Mouse (Mus musculus) liver, embryonic 12.5 days (tissue): ENCODE results near the gene Nms. TPM values are rescaled to one million over a fixed set of nuclear protein-coding genes. Genes with fewer than 3 reads are reported as not detected.

Source experiments
- ATAC-seq: fragments of 200-750 bp; cut with Nextera tagmentation; 2 replicates; pipeline ENCODE4 v1.8.0; 2017; ENCODE audit warnings: moderate number of reproducible peaks, mild to moderate bottlenecking, moderate library complexity
- H3K27ac ChIP-seq: fragments of 300-500 bp; sonication (generic); 2 replicates; pipeline ENCODE4 v1.5.1; 2016; ENCODE audit warnings: mild to moderate bottlenecking
- H3K27me3 ChIP-seq: fragments of 300-500 bp; sonication (generic); replicated peaks from 2 replicates; pipeline ENCODE4 v1.6.1; 2016; ENCODE audit warnings: mild to moderate bottlenecking, moderate library complexity
- H3K36me3 ChIP-seq: fragments of 300-500 bp; sonication (generic); 2 replicates; pipeline ENCODE4 v1.6.1; 2016; ENCODE audit warnings: mild to moderate bottlenecking, moderate library complexity
- H3K4me1 ChIP-seq: fragments of 300-500 bp; sonication (generic); 2 replicates; pipeline ENCODE4 v1.6.1; 2016
- H3K4me2 ChIP-seq: fragments of 300-500 bp; sonication (generic); 2 replicates; pipeline ENCODE4 v1.6.1; 2016; ENCODE audit warnings: mild to moderate bottlenecking, moderate library complexity
- H3K4me3 ChIP-seq: fragments of 300-500 bp; sonication (generic); 2 replicates; pipeline ENCODE4 v1.5.1; 2016; ENCODE audit warnings: mild to moderate bottlenecking, moderate library complexity
- H3K9ac ChIP-seq: fragments of 300-500 bp; sonication (generic); 2 replicates; pipeline ENCODE4 v1.6.1; 2016; ENCODE audit warnings: mild to moderate bottlenecking, moderate library complexity
- H3K9me3 ChIP-seq: fragments of 300-500 bp; sonication (generic); replicated peaks from 2 replicates; pipeline ENCODE4 v1.6.1; 2016; ENCODE audit warnings: mild to moderate bottlenecking, moderate library complexity
- WGBS: fragments of 180-500 bp; shearing (Covaris S2); methylation state at CpG from one replicate; pipeline ENCODE4 v1.1.7; 2016; ENCODE audit not compliant: insufficient replicate concordance; 5-methylcytosine and 5-hydroxymethylcytosine counted together
- polyA plus RNA-seq: library from polyadenylated mRNA; unstranded; fragments of >200 nt; fragmentation: Nextera tagmentation; extraction: Ambion mirVana; gene quantifications from 2 replicates; pipeline ENCODE4 v1.2.1, GENCODE M21; 2016

Gene Nms
- polyA plus RNA-seq, 1 experiment from 2014 or later, result not detected

DNA sequence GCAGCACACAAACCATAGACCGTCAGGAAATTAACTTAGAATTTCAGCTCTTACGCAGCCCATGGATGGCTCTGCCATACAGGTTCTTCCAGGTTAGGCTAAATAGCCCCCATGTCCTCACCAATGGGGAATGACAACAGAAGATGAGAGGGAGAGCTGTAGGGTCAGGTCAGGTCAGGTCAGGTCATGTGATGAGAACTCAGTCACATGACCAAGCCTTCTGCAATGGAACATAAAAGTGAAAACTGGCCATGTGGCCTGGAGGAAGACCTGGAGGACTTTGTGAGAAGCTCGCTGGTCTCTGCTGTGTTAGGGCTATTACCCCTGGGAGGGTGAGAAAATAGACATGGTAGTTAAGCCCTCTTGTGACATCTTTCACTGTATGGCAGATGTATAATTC is 17.5 kb downstream of the Nms start:
- Histone ChIP-seq H3K36me3 (no peaks in the 10 kb centered on the region), H3K27ac (no peak overlapping the region), H3K9me3 (no peaks in the 10 kb centered on the region), H3K27me3 (no peaks in the 10 kb centered on the region), H3K4me3 (no peak overlapping the region), H3K4me1 (no peaks in the 10 kb centered on the region), H3K9ac (no peak overlapping the region), H3K4me2 (no peak overlapping the region)
- ATAC-seq, result no peak
- WGBS, result 75% methylated on average over 3 of the region's 3 CpGs

DNA sequence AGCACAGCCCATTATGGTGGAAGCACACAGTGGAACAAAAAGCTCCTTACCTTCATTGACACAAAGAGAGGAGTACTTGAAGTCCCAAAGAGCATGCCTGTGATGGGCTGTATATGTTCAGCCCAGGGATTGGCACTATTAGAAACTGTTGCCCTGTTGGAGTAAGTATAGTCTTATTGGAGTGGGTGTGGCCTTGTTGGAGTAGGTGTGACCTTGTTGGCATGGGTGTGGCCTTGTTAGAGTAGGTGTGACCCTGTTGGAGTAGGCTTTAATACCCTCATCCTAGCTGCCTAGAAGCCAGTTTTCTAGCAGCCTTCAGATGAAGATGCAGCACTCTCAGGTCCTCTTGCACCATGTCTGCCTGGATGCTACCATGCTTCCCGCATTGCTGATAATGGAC is 30.2 kb downstream of the Nms start:
- Histone ChIP-seq H3K36me3 (no peaks in the 10 kb centered on the region), H3K27ac (no peak overlapping the region), H3K27me3 (no peaks in the 10 kb centered on the region), H3K4me3 (no peak overlapping the region), H3K4me2 (no peak overlapping the region), H3K4me1 (no peaks in the 10 kb centered on the region), H3K9me3 (no peaks in the 10 kb centered on the region), H3K9ac (no peak overlapping the region)
- WGBS, result 77% methylated on average over 1 of the region's 1 CpGs
- ATAC-seq, result no peak

DNA sequence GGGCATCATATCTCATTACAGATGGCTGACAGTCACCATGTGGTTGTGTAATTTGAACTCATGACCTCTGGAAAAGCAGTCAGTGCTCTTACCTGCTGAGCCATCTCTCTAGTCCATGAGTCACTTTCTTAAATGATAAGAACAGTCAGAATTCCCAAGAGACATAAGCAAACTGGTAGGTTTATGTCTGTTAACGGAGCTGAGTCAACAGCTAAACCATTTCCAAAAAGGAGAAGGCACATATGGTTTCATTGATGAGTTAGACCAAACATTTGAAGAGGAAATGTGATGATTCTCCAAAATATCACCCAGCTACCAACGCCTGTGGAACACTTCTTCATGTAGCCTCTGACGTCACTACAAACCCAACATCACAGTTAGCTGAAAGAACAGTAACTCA is 32.8 kb downstream of the Nms start:
- Histone ChIP-seq H3K27ac (no peak overlapping the region), H3K4me2 (no peak overlapping the region), H3K9me3 (no peaks in the 10 kb centered on the region), H3K27me3 (no peaks in the 10 kb centered on the region), H3K9ac (no peak overlapping the region), H3K4me1 (no peaks in the 10 kb centered on the region), H3K36me3 (no peaks in the 10 kb centered on the region), H3K4me3 (no peak overlapping the region)
- WGBS, result 66% methylated on average over 3 of the region's 3 CpGs
- ATAC-seq, result no peak

DNA sequence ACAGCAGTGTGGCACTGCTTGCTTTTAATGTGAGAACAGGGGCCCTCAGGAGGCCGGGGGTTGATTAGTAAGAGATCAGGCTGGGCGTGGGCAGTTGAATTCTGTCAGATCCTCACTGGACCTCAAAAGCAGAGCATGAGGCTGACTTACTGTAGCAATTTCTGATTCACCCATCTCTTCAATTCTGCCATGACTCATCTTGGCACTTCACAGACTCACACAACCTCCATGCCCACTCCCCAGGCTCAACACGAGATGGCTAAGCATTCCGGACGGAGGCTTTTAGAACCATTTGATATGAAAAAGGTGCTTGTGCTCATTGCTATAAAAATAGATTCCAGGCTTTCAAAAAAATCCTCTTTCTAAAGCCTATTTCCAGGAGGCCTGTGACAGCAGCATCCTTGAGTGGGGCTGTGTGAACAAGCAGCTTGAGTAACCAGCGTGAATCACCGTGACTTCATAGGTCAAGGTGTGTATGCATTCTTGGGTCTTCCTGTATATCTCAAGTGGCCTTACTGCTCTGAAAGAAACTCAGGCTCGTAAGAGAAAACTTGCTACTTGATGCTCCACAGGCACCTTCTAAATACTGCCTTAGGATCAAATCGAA is 34.1 kb downstream of the Nms start:
- H3K4me3 ChIP-seq, result no peak overlapping the region
- no peaks in the 10 kb centered on the region for H3K36me3 ChIP-seq
- no peak overlapping the region for H3K9ac ChIP-seq
- no peaks in the 10 kb centered on the region for H3K9me3 ChIP-seq
- H3K4me1 ChIP-seq, result no peaks in the 10 kb centered on the region
- H3K27me3 ChIP-seq, result no peaks in the 10 kb centered on the region
- ATAC-seq, result no peak
- 70% methylated on average over 9 of the region's 9 CpGs for WGBS
- H3K4me2 ChIP-seq, result no peak overlapping the region
- H3K27ac ChIP-seq, result no peak overlapping the region

DNA sequence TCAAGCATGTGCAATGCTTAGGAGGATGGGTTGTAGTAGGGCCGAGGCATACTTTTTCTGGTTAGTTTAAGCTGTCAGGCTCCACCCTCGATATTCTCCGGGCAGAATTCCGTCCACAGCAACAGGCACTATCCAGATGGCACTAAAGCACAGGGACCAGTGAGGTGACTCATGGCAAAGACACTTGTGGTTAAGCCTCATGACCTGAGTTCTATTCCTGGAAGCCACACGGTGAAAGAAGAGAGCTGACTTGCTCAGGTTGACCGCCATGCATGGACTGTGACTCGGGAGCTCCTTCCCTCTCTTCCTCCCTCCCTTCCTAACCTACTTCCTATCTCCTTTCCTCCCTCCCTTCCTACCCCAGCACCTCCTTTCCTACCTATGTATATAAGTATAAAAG is 41.0 kb downstream of the Nms start:
- Histone ChIP-seq H3K9ac (no peak overlapping the region), H3K27ac (no peak overlapping the region), H3K4me3 (no peak overlapping the region), H3K4me1 (no peaks in the 10 kb centered on the region), H3K36me3 (no peaks in the 10 kb centered on the region), H3K4me2 (no peak overlapping the region), H3K9me3 (no peaks in the 10 kb centered on the region), H3K27me3 (no peaks in the 10 kb centered on the region)
- WGBS, result 58% methylated on average over 7 of the region's 7 CpGs
- no peak for ATAC-seq

DNA sequence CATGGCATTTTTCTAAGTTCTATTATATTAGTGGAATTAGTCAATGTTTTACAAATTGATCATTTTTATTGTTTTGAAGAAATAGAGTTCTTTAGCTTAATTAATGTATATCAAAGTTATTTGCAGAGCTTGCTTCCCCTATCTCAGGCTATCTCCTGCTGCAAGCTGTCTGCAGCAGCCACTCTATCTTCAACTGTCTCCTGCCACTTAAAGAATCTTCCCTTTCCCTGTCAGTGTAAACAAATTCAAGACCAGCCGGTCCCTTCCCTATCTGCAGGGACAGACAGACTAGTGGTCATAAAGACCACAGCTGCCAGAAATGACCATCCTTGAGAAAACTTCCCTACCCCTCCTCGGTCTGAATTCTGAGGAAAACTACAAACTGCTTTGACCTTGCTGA is 44.9 kb downstream of the Nms start:
- Histone ChIP-seq H3K36me3 (no peaks in the 10 kb centered on the region), H3K9ac (no peak overlapping the region), H3K4me1 (peaks cover 14% of the 10 kb centered on the region), H3K4me3 (no peak overlapping the region), H3K27ac (no peak overlapping the region), H3K27me3 (no peaks in the 10 kb centered on the region), H3K4me2 (no peak overlapping the region), H3K9me3 (no peaks in the 10 kb centered on the region)
- no peak for ATAC-seq
- 15% methylated on average over 2 of the region's 2 CpGs for WGBS

DNA sequence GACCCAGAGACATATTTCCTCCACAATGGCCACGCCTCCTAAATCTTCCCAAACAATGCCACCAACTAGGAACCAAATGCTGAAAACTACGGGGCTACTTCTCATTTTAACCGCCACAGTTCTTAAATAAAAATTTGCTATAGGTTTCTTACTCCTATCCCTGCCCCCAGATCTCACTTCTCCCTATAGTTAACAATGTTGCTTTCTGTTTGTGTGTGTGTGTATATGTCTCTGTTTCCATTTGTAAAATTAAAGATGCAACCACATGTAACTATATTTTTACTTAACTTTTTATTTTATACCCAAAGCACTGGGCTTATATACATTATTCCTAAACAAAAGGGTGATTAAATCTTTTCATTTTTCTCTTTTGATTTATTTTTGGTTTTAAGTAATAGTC is 46.4 kb downstream of the Nms start, which contains the start of gene Pdcl3:
Gene Pdcl3 (plus strand): TSS at position 301 of the 400 bp plus-strand sequence.
- H3K27me3 ChIP-seq, result no peaks in the 10 kb centered on the region
- no peak for ATAC-seq
- 83% methylated on average over 3 of the region's 3 CpGs for WGBS
- H3K9ac ChIP-seq, result no peak within 1 kb of the TSS
- no peak within 1 kb of the TSS for H3K4me2 ChIP-seq
- H3K4me3 ChIP-seq, result no peak within 1 kb of the TSS
- no peaks in the 10 kb centered on the region for H3K36me3 ChIP-seq
- no peak within 1 kb of the TSS for H3K27ac ChIP-seq
- H3K4me1 ChIP-seq, result peaks cover 18% of the 10 kb centered on the region
- no peaks in the 10 kb centered on the region for H3K9me3 ChIP-seq

DNA sequence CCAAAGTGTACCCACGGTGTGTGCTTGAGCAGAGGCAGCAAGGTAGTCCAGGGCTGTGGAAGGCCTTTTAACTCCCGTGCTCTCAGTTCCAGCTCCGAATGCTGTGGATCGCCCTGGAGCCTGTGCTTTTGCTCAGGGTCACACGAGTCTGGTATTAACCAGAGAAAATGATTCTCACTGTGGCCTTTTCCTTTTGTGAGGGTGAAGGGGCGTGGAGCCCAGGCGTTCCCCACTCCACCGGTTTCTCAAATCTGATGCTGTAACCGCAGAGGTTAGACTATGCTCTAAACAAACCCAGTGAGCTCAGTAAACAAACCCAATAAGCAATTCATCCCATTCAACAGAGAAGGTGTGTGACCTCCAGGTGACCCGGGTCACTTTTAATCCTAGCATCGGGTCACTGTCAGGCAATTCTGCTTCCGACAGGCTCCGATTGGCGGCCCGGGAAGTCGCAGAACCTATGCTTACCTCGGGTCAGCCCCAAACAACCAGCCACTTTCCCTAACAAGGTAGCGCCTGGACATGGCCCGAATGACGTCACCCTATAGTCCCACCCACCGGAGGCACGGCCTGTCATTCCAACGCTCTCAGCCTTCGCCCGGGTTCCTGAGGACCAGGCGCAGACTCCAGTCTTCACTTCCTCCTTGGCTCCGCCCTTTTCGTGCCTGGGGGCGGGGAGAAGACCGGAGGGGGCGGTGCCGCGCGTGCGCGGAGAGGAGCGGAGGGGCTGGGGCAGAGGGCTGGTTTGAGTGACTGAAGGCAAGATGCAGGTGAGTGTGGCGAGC is 48.3 kb downstream of the Nms start:
- Histone ChIP-seq H3K4me2 (peak overlapping the region; percentile 74), H3K36me3 (peaks cover 7% of the 10 kb centered on the region), H3K9me3 (no peaks in the 10 kb centered on the region), H3K4me1 (peaks cover 18% of the 10 kb centered on the region), H3K27me3 (no peaks in the 10 kb centered on the region), H3K27ac (peak overlapping the region; percentile 68), H3K4me3 (peak overlapping the region; percentile 72), H3K9ac (peak overlapping the region; percentile 73)
- WGBS, result 6% methylated on average over 38 of the region's 38 CpGs
- peak; percentile 98 for ATAC-seq

DNA sequence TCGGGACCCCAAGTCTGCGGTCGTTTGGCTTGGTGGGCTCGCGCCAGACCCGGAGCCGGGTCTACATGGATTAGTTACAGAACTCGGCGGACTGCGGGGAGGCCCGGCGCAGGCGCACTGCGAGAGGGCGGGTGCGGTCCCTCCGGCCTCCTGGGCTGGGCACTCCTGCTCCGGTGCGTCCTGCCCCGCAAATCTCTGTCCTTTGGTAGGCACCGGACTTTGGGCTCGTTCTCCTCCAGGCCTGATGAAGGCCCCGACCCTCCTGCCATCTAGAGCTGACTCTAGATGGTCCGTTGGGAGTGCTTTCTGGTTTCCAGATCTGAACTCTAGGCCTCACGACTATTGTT is 48.9 kb downstream of the Nms start:
- H3K4me3 ChIP-seq, result peak overlapping the region; percentile 72
- H3K36me3 ChIP-seq, result peaks cover 9% of the 10 kb centered on the region
- H3K4me2 ChIP-seq, result peak overlapping the region; percentile 74
- H3K27me3 ChIP-seq, result no peaks in the 10 kb centered on the region
- ATAC-seq, result peak; percentile 91
- H3K27ac ChIP-seq, result peak overlapping the region; percentile 68
- H3K9ac ChIP-seq, result peak overlapping the region; percentile 73
- under 1% methylated on average over 25 of the region's 25 CpGs for WGBS
- peaks cover 18% of the 10 kb centered on the region for H3K4me1 ChIP-seq
- no peaks in the 10 kb centered on the region for H3K9me3 ChIP-seq

DNA sequence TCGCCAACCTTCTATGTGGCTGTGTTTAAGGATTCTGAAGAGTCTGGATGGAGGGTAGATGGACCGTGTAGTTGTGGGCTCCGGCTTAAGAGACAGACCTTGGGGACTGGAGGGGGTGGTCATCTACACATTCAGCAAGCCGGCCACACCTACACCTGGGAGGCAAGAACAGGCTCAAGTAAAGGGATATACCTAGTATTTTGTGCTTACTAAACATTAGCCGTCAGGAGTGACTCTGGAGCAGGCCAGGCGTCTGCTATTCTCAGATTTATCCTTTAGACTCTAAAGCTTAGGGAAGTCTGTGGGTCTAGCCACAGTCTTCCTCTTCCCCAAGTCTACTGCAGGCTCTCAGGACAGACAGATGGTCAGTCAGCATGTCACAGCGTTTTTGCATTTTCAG is 49.4 kb downstream of the Nms start:
- Histone ChIP-seq H3K27ac (no peak overlapping the region), H3K4me3 (peak overlapping the region; percentile 72), H3K4me2 (peak overlapping the region; percentile 74), H3K4me1 (peaks cover 18% of the 10 kb centered on the region), H3K9me3 (no peaks in the 10 kb centered on the region), H3K9ac (peak overlapping the region; percentile 73), H3K36me3 (peaks cover 10% of the 10 kb centered on the region), H3K27me3 (no peaks in the 10 kb centered on the region)
- WGBS, result 26% methylated on average over 7 of the region's 7 CpGs
- no peak for ATAC-seq

DNA sequence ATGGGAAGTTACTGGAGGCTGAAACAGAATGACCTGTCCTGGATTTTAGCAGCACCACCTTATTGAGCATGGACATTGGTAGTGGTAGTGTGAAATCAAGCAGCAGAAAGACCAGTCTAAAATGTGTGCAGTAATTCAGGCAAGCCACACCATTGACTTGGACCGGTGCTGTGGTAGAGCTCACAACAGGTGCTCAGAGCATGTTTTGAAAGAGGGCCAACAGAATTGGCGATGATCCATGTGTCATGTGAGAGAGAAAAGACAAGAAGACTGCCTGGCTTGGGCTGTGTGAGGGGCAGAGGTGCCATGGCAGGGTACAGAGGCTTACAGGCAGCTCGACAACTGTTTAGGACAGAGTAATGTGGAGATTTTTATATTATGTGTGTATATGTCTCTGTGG is 53.4 kb downstream of the Nms start:
- ATAC-seq, result no peak
- Histone ChIP-seq H3K4me2 (no peak overlapping the region), H3K9ac (no peak overlapping the region), H3K27me3 (no peaks in the 10 kb centered on the region), H3K4me1 (peaks cover 12% of the 10 kb centered on the region), H3K36me3 (peaks cover 43% of the 10 kb centered on the region), H3K9me3 (no peaks in the 10 kb centered on the region), H3K4me3 (no peak overlapping the region), H3K27ac (no peak overlapping the region)
- WGBS, result 84% methylated on average over 3 of the region's 3 CpGs
